Mouse (Mus musculus) Muller cell, postnatal 12 days (primary cell): ENCODE measurements around the gene Rbm8a2.
"Not testable (repeated sequence)": the region's sequence is repeated elsewhere in the genome, so short reads cannot be mapped to it uniquely, and the experiment has no call there.

Experiments used
- DNase-seq: peaks from one replicate; pipeline ENCODE4 v3.0.0-alpha.2; 2015; ENCODE audit errors: inconsistent ontology term

Gene Rbm8a2

GRCm38 (mm10) chr1:175979014-175979413, at the start of gene Rbm8a2:
Gene Rbm8a2, minus strand, starts transcription at chr1:175979114.
- not testable (repeated sequence) for DNase-seq

GRCm38 (mm10) chr1:176028397-176028796, 49.5 kb upstream of the Rbm8a2 start:
- no peak for DNase-seq

- DNase-seq = no peak
Measured at GRCm38 (mm10) chr1:176024501-176024900, 45.6 kb upstream of the Rbm8a2 start.

- DNase-seq = no peak
Measured at GRCm38 (mm10) chr1:176018523-176018922, 39.6 kb upstream of the Rbm8a2 start.

- DNase-seq = no peak
Measured at GRCm38 (mm10) chr1:176016076-176016475, 37.2 kb upstream of the Rbm8a2 start.

GRCm38 (mm10) chr1:176013497-176014268, 34.8 kb upstream of the Rbm8a2 start:
- DNase-seq = no peak

- no peak for DNase-seq
Measured at GRCm38 (mm10) chr1:176011535-176011934, 32.6 kb upstream of the Rbm8a2 start.

- no peak for DNase-seq
Measured at GRCm38 (mm10) chr1:176011072-176011471, 32.2 kb upstream of the Rbm8a2 start.

GRCm38 (mm10) chr1:176008411-176008810, 29.5 kb upstream of the Rbm8a2 start:
- no peak for DNase-seq

- DNase-seq = no peak
Measured at GRCm38 (mm10) chr1:176000599-176000998, 21.7 kb upstream of the Rbm8a2 start.

- DNase-seq = peak; percentile 13
Measured at GRCm38 (mm10) chr1:175997076-175997651, 18.2 kb upstream of the Rbm8a2 start.

- DNase-seq = no peak
Measured at GRCm38 (mm10) chr1:175988912-175989311, 10.0 kb upstream of the Rbm8a2 start.

- DNase-seq = no peak
Measured at GRCm38 (mm10) chr1:175988448-175988847, 9.5 kb upstream of the Rbm8a2 start.

GRCm38 (mm10) chr1:175970710-175971109, 8.2 kb downstream of the Rbm8a2 start:
- DNase-seq = no peak

GRCm38 (mm10) chr1:175967004-175967745, 11.7 kb downstream of the Rbm8a2 start:
- DNase-seq = no peak

GRCm38 (mm10) chr1:175961786-175962185, 17.1 kb downstream of the Rbm8a2 start:
- no peak for DNase-seq

- DNase-seq = no peak
Measured at GRCm38 (mm10) chr1:175950851-175951250, 28.1 kb downstream of the Rbm8a2 start.

GRCm38 (mm10) chr1:175950421-175950820, 28.5 kb downstream of the Rbm8a2 start:
- DNase-seq = no peak

- peak; percentile 42 for DNase-seq
Measured at GRCm38 (mm10) chr1:175946718-175947315, 32.1 kb downstream of the Rbm8a2 start.

GRCm38 (mm10) chr1:175943168-175943567, 35.7 kb downstream of the Rbm8a2 start:
- DNase-seq = no peak

- no peak for DNase-seq
Measured at GRCm38 (mm10) chr1:175938731-175939130, 40.2 kb downstream of the Rbm8a2 start.

- peak; percentile 61 for DNase-seq
Measured at GRCm38 (mm10) chr1:175936282-175936737, 42.6 kb downstream of the Rbm8a2 start.
